Mouse (Mus musculus): ENCODE results near the gene Slc39a2.
"Not testable (repeated sequence)": the region's sequence is repeated elsewhere in the genome, so short reads cannot be mapped to it uniquely, and the experiment has no call there.

Gene Slc39a2

DNA sequence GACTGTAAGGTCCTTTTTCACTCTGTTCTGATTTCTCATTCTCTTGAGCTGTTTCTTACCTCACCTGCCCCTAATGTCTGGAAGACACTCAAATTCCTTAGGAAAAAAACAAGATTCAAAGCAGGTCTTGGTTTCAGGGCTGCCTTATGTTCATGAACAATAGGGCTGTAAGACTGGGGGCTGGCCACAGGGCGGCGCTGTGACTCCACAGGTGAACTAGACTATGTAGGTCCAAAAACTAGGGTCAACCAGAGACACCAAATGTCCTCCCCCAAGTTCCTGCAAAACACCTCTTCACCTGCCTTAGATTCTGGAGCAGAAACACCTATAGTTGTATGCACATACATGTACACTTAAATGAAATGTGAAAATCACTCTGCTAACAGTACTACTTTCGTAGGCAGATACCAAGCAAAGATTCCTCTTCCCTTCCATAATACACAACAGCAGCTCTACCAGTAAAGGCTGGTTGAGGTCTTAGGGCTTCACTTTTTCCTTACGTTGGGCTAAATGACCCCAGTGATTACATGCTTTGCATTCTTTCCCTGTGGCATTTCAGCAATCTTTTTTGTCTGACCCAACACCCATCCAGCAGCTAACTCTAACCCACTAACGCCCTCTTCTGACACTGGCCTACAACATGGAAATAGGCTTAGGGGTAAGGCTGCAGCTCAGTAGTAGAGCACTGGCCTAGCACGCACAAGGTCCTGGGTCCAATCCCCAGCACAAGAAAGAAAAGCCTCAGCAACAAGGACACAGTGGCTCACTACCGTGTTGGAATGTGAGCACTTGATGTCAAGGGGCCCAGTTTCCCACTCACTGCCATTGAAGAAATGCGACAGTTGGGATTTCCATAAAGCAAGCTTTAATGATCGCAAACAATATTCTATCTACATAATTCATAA is 10.4 kb downstream of the Slc39a2 start:
- DNase-seq = peak; percentile 65

DNA sequence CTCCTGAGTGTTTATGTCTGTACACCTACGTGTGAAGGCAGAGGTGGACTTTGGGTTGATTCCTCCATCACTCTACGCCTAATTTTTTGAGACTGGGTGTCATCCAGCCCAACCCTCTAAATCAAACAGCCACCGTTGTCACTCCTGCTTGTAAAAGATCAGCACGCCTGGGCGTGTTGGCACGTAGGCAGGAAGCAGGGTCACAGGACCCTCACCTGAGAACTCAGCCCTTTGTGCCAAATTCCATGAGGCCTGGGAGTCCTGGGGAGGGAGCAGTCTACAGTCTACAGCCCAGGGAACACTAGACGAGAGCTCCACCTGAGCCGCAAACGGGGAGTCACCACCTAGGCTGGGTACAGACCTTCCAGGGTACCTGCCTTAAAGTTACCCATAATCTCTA is 11.1 kb downstream of the Slc39a2 start:
- no peak for DNase-seq

DNA sequence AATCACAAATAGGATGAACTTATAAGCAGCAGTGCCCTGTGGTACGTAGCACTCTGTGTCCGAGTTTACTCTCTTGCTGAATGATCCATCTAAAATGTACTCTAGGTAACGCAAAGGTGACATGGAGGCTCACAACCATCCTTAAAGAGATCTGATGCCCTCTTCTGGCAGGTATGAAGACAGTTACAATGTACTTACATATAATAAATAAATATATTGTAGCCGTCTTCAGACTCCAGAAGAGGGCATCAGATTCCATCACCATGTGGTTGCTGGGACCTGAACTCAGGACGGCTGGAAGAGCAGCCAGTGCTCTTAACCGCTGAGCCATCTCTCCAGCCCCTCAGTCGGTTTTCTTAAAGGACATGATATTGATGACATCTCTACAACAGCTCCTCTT is 12.0 kb downstream of the Slc39a2 start:
- no peak for DNase-seq

DNA sequence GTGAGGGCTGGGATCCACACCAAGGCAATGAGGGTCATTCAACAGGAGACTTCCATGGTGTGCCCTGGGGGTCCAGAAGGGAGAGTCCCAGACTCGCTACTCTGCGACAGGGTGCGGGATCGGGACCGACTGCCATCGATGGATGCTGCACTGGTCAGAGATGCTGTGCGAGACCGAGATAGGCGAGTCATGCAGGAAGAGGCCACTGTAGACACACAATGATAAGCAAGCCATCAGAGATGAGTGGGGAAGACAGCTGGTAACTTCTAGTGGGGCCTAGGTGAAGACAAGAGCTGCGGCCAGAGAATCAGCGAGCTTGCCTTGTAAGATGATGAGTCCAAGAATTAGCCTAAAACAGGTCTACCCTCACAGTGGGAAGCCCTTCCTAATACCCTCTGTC is 13.4 kb downstream of the Slc39a2 start:
- DNase-seq = no peak

DNA sequence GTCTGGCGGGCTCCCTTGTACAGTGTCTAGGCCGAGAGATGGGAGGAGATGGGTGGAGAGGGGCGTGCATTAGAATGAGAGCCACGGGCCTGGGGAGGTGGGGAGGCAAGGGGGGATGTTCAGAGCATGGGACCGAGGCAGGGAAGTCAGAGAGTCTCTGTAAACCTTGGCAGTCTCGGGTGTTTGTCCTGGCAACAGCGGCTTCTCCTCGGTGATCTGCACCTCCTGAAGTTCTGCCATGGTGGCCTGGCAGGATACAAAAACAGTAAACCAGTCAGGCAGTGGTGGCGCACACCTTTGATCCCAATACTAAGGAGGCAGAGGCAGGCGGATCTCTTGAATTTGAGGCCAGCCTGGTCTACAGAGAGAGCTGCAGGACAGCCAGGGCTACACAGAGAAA is 18.6 kb downstream of the Slc39a2 start:
- no peak for DNase-seq

DNA sequence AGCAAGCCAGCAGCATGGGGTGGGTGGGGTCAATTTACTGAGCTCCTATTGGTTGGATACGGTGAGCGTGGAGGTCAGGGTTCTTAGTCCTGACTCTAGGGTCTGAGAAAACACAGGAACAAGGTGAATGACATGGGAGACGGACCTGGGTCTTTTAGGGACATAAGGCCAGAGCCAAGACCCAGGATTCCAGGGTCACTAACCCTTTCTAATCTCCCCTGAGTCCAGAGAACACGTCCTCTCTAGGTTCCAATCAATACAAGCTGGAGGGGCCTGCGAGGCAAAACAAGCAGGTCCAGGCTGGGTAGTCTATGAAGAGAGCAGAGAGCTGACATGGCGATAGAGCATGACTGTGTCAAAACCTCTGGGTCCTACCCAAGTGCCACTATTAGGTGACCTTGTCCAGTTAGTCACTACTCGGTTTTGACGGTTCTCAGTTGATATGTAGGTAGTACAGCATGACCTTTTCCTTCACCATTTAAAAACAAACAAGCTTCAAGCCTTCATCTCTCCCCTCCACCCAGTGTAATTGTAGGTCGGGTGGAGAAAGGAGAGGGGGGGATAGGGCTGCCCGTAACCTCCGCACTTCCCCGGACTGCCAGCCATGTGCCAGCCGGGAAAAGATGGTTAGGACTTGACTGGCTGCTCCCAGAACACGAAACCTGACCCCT is 19.8 kb downstream of the Slc39a2 start:
- no peak for DNase-seq

DNA sequence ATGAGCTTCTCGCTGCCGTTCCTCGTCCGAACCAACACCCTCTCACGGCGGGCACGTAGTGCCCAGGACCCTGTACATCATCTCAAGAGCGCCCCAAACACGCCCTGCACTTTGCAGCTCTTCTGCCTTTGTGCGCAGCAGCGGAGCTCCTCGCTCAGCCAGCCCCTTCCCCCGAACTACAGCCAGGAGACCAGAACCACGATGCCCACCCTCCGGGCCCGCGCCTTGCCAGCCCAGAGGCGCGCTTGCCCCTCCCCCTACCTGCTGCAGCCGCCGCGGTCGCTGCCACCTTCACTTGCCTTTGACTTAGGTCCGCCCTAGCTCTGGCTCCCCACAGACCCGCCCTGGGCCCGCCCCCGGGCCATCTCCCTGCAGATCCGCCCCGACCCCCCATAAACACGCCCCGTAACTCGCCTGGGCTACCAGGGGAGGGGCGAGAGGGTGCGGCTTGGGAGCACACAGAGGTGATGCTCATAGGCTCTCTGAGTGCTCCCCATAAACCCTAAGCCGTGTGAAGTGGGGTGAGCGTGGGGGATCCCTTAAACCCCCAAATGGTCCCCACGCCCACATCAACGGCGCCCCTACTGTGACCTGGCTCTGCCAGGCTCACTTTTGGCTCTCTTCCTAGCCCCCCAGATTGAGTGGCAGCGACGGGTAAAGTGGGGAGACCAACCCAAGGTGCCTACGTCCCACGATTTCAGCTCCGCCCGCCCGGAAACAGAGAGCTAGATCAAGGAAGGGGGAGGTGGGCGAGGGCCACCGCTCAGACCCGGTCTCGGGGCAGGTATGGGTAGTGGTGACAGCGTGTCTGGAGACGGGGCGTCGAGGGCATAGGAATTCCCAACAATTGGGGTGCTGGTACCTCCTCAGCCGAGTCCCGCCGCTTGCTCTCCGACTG is 20.6 kb downstream of the Slc39a2 start:
- DNase-seq = peak; percentile 62

DNA sequence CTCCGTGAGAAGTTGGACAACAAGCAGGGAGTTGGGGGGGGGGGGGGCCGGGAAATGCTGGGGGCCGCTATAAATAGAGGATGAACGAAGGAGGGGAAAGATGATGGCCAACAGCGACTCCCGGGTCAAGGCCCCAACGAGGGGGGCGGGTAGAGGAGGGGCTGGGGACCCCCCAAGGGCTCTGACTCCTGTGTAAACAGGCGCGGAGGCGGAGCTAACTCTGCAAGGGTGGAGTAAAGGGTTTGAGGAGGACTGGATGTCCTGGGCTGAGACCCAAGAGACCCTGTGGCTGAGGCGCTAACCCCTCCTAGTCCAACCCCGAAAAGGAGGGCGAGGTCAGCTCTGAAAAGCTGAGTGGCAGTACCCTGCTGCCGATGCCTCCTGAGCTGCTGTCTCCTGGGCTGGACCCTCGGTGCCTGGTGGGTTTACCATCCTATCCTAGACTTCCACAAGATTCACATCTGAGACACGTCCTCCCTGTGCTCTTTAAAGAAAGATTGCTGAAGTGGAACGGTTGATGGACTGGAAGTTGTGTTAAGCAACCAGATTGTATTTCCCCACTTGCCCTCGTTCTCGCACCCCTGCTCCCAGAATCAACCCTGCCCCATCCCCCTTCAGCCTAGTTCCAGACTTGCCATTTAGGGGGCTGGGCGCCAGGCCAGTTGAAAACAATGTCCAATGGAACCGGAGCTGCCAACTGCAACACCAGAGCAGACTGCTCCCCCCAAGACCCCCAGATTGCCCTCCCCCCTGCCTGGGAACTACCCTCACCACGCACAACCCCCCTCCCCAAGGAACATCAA is 21.5 kb downstream of the Slc39a2 start, which contains the start of gene Ndrg2:
TSS of gene Ndrg2 (minus strand) at position 199 of the 803 bp plus-strand sequence.
- DNase-seq = peak; percentile 62

DNA sequence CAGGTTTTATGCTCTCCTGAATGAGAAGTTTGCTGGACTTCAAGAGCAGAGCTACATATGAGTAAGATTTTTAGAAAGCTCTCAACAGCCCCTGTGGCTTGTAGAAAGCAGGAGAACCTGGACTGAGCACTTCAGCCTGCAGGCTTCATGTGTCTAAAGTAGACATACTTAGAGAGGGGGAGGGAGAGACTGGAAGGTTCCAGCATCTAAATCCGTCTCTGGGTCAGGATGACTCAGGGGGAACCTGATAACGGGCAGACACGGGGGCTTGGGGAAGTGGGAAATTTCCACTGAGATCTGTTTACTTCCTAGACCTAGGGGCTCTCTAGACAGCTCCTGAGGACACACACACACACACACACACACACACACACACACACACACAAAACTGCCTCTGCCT is 22.3 kb downstream of the Slc39a2 start:
- no peak for DNase-seq

DNA sequence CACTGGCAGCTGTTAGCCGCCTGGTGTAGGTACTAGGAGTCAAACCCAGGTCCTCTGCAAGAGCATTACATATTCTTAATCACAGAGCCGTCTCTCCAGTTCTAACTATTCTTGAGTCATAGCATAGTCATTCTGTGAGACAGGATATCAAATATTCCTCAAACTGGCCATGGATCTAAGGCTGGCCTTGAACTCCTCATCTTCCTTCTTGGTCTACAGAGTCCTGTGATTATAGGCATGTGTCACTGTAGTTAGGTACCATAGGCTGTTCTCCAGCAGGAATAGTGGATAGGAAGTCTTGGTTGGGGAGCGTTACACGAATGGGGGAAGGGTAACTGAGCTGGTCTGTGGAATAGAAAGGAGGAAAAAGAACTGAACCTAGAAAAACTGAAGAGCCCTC is 23.9 kb downstream of the Slc39a2 start:
- DNase-seq = no peak

DNA sequence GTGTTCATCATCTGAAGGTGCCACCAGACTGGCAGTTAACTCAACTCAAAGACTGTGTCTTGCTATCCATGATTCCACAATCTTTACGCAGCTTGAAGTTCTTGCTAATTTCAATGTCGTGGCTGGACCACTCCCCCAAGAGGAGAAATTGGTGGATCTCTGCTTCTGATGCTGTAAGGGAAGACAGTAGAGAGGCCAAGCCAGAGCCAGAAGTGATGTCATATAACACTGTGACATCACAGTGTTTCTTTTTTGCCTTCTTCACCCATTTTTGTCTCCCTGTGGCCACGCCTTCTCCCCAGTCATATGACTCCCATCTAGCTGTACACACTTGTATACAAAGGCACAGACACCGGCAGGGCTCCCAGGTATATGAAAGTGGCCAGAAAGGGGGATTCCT is 25.4 kb downstream of the Slc39a2 start, which contains the start of gene Tppp2:
TSS of gene Tppp2 (plus strand) at position 301 of the 400 bp plus-strand sequence.
- DNase-seq = no peak

DNA sequence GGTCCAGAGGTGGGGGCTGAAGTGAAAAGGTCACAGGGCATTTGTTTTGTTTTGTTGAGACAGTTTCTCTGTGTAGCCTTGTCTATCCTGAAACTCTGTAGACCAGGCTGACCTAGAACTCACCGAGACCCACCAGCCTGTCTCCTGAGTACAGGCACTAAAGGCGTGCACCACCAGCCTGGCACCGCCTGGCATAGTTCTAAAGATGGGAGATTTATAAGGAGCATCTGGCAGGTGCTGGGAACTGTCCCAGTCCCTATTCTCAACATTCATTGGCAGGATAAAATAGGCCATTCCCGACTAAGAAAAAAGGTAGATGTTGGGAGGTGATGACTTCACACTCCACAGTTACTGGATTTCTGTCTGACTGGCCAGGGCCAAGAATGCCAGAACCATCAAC is 26.3 kb downstream of the Slc39a2 start:
- no peak for DNase-seq

DNA sequence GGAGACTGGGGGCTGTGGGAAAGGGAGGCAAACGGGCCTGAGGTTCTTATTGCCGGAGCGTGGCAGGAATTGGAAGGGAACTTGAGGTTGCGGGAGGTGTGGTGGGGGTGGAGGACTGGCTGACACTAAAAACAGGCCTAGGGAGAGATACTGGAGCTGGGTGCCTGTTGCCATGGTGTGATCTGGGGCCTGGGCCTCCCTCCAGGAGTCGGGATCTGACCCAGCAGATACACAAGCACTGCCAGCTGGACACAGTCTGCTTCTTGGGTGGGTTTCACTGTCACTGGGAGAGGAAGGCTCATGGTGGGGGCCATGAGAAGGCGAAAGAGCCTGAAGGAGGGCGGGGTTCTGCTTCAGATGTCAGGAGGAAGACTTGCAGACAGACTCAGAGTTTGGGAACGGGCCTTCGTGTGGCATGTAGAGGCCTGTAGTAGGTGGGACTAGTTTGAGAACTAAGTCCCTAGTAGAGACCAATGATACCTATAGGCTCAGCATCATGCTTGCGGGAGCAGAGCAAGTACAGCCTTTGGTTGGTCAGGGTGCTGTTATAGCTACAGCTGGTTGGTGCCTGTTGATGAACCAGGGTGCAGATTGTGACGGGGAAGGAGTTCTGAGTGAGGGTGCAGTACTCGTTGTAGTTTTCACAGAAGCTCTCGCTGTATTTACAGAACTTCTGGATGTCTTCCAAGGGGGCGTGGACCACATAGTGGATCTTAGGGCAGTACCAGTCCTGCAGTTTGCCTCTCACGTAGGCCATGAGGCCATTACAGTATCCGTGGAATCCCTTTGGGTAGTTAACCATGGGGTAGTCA is 29.3 kb downstream of the Slc39a2 start:
- DNase-seq = peak; percentile 41

DNA sequence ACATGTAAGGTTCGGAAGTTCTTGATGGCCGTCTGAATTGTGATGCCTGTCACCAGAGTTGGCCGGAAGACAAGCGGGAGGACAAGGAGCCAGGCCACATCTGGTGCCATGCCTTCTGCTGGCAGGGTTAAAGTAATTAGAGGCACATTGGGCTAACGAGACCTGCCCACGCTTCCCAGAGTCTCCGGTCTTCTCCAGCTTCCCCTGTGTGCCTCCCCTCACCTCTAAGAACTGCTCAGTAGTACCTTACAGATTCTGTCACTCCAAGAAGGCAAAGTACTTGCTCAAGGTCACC is 29.8 kb downstream of the Slc39a2 start, which contains the start of gene Rnase13:
TSS of gene Rnase13 (minus strand) at position 203 of the 295 bp plus-strand sequence.
- no peak for DNase-seq

DNA sequence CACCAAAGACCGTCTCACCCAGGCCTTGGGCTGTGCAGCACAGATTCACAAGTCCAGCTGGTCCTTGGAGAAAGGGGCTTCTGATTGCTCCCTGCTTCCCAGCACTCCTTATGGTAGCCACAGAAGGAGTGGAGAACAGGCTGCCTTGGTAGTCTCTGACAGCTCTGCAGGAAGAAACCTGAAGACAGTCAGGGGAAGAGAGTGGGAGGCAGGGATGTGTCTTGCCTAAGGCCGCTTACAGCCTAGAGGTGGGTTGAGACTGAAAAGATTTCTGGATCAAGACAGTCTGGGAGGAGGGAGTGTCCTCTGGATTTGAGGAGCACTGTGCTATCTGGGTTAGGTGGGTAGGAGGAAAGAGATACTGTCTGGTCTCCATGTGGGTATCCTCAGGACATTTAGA is 30.2 kb downstream of the Slc39a2 start:
- DNase-seq = no peak

DNA sequence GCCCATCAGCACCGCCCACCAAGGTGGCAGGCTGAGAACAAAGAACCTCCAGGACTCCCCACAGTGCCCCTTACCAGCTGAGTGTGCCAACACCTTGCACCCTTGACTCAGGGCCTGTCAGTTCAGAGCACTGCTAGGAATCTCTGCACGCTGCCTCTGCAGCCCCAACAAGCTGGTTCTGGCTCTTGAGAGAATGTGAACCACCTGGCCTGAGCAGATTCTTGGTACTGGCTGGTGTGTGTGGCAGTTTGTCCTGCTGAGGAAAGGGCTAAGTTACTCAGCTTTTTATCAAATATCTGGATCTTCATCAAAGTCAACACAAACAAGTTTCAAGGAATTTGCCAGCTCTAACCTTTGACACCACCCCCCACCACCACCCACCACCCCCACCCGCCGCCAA is 30.8 kb downstream of the Slc39a2 start:
- no peak for DNase-seq

DNA sequence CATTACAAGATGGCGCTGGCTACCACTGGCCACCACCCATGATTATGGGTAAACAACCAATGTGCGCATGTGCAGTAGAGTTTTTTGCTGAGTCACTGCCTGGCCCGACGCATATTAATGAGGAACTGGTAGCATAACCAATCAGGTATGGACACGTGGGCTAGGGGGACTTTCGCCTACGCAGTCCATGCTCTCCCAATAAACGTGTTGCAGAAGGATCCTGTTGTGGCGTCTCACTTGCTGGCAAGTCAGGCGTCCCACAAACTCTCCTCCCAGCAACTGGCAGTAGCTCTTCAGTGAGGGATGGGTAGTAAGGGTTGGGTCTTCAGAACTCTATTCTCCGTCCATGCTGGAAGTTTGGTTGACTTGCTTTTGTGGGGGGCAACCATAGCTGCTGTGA is 34.2 kb downstream of the Slc39a2 start:
- DNase-seq = not testable (repeated sequence)

DNA sequence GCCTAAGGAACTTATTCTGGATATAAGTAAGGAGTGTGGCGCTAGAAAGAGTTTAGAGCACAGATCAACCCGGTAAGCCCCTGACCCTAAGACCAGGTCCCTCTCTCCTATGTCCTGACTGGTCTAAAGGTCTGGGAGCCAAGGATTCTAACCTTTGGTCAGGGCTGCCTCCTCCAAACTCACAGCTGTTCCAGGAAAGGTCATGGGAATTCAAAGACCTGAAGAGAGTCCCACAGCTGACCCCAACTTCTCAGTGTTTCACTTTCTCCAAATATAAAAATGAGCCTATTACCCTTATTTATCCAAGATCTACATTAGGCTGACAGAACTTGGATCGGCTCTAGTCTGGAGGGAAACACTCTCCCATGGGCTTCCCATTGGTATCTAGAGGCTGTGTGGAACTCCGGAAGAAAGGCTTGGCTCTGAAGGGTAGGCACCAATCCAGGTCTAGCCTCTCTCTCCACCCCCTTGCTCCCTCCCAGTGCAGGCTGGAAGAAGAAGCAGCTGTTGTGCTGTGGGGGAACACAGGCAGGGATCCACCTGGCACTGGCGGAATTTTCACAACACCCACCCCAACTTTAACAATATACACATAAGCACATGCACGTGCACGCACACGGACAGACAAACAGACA is 36.7 kb downstream of the Slc39a2 start:
- DNase-seq = peak; percentile 71

DNA sequence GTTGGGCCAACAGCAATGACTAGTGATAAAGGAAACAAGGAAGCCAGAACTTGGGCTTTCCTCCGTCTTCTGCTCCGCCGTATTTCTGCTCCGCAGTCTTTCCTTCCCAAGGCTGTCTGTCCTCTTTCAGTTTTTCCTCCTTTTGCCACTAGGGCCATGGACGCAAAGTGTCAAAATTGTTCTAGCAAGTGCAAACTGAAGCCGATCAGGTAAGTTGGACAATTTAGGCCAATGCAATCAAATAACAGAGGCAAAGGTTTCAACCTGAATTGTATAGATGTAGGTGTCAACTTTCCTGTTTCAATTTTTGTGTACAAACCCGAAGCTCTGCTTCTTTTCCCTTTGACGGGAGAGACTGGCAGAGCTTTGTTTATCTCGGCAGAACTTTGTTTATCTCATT is 37.3 kb downstream of the Slc39a2 start:
- DNase-seq = no peak

DNA sequence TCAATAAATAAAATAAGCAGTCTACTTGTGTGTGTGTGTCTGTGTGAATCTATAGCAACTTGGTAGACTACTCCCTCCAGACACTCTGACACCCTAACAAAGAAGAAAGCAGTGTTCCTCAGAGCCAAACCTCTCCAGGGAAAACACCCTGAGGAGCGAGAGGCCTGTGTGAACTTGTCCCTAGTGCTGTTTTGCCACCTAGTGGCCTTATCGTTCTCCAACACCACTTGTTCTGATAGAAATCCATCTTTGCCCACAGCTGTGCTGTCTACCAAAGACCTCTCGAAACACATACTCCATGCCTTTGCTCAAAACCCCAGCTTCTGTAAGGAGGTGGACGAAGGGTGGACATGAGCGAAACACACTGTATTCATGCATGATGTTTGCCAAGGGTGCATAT is 38.1 kb downstream of the Slc39a2 start:
- DNase-seq = peak; percentile 37
